Mouse (Mus musculus) hindlimb bud, embryonic 11.5 days (tissue): ENCODE measurements around the gene Hoxc12.
A peak's percentile ranks its signal among the peaks of the same experiment; 100 is the strongest.

ENCODE experiments used
- DNase-seq: peaks from one replicate; pipeline ENCODE4 v3.0.0-alpha.2; 2012; ENCODE audit warnings: low read depth, low spot score; ENCODE audit errors: extremely low spot score

The Hoxc12 gene

GRCm38 (mm10) chr15:102937036-102937666 lies 594 bp downstream of the Hoxc12 start:
- no peak for DNase-seq

- DNase-seq: no peak
These were observed 2.9 kb downstream of the Hoxc12 start for GRCm38 (mm10) chr15:102939256-102940155.

- DNase-seq: no peak
These were observed 6.3 kb downstream of the Hoxc12 start for GRCm38 (mm10) chr15:102942739-102943467.

- no peak for DNase-seq
These were observed 6.9 kb downstream of the Hoxc12 start for GRCm38 (mm10) chr15:102943468-102943813.

GRCm38 (mm10) chr15:102945185-102946077 lies 8.9 kb downstream of the Hoxc12 start:
- DNase-seq: no peak

GRCm38 (mm10) chr15:102947276-102947675 lies 10.7 kb downstream of the Hoxc12 start:
- DNase-seq: no peak

- DNase-seq: no peak
These were observed 12.3 kb downstream of the Hoxc12 start for GRCm38 (mm10) chr15:102948842-102949241.

- DNase-seq: no peak
These were observed 13.1 kb downstream of the Hoxc12 start for GRCm38 (mm10) chr15:102949696-102950095.

- DNase-seq: no peak
These were observed 14.3 kb downstream of the Hoxc12 start for GRCm38 (mm10) chr15:102950877-102951276.

- DNase-seq: no peak
These were observed 17.0 kb downstream of the Hoxc12 start for GRCm38 (mm10) chr15:102953561-102953960.

GRCm38 (mm10) chr15:102954192-102955006 lies 17.8 kb downstream of the Hoxc12 start, which contains the start of gene Hoxc11:
Gene Hoxc11, plus strand, starts transcription at chr15:102954427.
- no peak for DNase-seq

- no peak for DNase-seq
These were observed 18.4 kb downstream of the Hoxc12 start for GRCm38 (mm10) chr15:102955007-102955382.

GRCm38 (mm10) chr15:102955833-102956640 lies 19.5 kb downstream of the Hoxc12 start:
- DNase-seq: no peak

GRCm38 (mm10) chr15:102956906-102957305 lies 20.3 kb downstream of the Hoxc12 start:
- no peak for DNase-seq

GRCm38 (mm10) chr15:102959663-102960191 lies 23.2 kb downstream of the Hoxc12 start:
- DNase-seq: peak; percentile 90

GRCm38 (mm10) chr15:102961728-102962127 lies 25.2 kb downstream of the Hoxc12 start:
- no peak for DNase-seq

GRCm38 (mm10) chr15:102962492-102962891 lies 25.9 kb downstream of the Hoxc12 start:
- DNase-seq: no peak

- no peak for DNase-seq
These were observed 26.7 kb downstream of the Hoxc12 start for GRCm38 (mm10) chr15:102963259-102963658.
